Mouse (Mus musculus) lung, adult 10 weeks (tissue): ENCODE results near the gene St13. TPM values are rescaled to one million over a fixed set of nuclear protein-coding genes. Genes with fewer than 3 reads are reported as not detected.

Experiments used
- polyA plus RNA-seq: library from polyadenylated mRNA; stranded (reverse); fragments of 350-450 nt; fragmentation: Illumina TruSeq; extraction: RNeasy Lipid Tissue Mini Kit (QIAGEN cat#74804); gene quantifications from one replicate; pipeline ENCODE4 v1.2.3, GENCODE M21; 2014; ENCODE audit warnings: low read depth, low replicate concordance; ENCODE audit not compliant: insufficient read depth

St13 gene
- polyA plus RNA-seq: 44.8 TPM

DNA sequence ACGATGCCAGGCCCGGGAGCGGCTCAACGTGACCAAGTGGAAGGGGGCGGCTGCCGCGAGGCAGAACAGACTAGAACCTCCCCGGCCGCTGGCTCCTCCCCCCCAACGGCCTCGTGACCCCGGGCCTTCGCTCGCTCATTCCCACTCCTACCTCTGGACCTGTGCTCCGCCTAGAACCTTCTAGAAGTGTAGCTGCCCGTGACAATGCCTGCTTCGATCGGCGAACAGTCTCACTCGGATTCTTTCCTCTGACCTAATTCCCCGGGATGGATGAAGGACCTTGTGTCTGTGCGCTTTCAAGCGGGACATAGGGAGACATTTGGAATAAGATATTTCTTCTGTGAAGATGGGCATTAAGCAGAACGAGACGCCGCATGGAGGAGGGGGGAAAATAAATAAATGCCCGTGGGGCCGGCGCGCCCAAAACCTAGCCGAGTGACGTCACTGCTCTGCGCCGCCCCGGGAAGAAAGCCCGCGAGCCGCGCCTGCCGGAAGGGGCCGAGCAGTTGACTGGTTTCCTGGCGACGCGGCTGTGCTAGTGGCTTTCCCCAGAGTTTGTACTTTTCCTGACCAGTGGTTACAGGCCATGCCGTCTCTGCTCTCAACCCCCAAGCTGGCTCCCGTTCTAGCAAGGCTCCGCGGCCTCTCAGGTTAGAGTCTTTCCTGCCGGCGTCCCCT, at the start of gene St13, which contains the start of gene Xpnpep3:
Gene St13, minus strand, starts transcription at position 440 of the 678 bp plus-strand sequence.
Gene Xpnpep3, plus strand, starts transcription at position 501 of the 678 bp plus-strand sequence.

DNA sequence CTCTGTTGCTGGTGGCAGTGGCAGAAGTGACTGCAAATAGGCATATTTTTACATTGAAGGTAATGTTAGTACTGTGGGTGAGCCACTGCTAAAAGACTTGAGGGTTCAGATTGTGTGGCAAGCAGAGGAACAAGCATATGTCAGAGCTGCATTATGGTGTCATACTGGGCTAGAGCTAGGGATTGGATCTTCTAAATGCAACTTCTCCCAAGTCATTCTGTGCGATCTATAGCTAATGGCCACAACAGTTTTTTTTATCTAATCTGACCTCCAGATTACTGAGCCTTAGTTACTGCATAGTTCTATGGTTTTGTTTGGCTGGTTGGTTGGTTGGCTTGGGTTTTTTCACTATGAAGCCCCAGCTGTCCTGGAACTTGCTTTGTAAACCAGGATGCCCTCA, 8.3 kb upstream of the St13 start, which contains the start of gene Dnajb7:
Gene Dnajb7, minus strand, starts transcription at position 101 of the 400 bp plus-strand sequence.

DNA sequence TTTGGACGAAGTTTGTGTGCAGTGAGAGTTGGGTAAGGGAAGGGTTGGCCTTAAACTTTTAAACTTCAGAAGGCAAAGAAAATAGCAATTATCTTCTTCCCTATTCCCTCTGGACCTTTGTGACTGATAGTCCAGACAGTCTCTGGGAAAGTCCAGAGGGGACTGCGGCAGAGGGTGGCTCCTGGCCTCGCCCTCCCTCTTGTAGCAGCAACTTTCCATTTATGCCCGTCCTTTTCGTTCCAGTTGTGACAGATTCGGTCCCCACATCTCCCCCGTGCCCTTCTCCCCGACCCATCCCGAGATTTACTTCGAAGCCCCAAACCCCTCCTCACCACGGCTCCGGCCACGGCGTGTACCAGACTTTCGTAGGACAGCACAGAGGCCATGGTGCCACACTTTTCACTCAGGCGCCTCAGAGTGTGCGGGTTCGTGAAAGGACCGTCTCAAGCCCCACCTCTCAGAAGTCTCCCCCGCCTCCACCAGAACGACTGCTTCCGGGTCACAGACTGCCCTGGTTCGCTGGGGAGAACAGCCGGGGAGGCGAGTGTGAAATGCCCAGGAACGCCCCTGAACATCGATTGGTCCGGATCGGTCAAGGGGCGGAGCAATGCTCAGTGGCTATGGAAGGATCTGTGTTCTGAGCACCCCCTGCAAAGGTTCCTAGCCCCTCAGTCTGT, 39.4 kb downstream of the St13 start, which contains the start of gene Slc25a17:
Gene Slc25a17, minus strand, starts transcription at position 468 of the 677 bp plus-strand sequence.

Other genes with a start within 250 kb of the St13 start
- gene Mrtfa, start 209.3 kb downstream of the St13 start, polyA plus RNA-seq: 9.0 TPM
- gene Mchr1, start 164.6 kb downstream of the St13 start, polyA plus RNA-seq: 0.34 TPM
- gene Slc25a17, start 39.3 kb downstream of the St13 start, polyA plus RNA-seq: 50.2 TPM
- 3.0 TPM for gene Xpnpep3, start 61 bp upstream of the St13 start, polyA plus RNA-seq
- not detected for gene Dnajb7, start 8.2 kb upstream of the St13 start, polyA plus RNA-seq
- gene Rbx1, start 66.2 kb upstream of the St13 start, polyA plus RNA-seq: 146 TPM
- gene Ep300, start 185.3 kb upstream of the St13 start, polyA plus RNA-seq: 7.2 TPM